ENCODE assay signal across 9 mouse cellular contexts in the genomic region with DNA sequence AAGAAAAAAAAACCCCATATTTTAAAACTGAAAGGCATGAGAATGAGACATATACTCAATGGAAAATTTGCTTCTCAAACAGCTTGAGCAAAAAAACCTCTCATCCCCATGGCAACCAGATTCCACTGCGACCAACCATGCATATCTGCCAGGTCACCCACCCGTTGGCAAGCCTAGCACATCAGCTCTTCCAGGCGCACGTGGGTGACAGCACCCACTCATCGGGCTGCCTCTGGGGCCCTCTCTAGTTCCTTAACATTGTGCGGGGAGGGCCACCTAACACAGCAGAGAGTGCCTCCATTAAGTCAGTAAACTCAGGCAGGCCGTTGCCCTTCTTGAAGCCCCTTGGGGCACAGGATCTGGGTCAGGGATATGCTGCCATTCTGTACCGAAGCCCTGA. TPM values are rescaled to one million over a fixed set of nuclear protein-coding genes. Genes with fewer than 3 reads are reported as not detected.
DNase-seq lines count a peak whose midpoint lies in the region; ATAC-seq and TF ChIP-seq lines count a peak whose summit lies in the region.
"Had no signal": no experiment of that assay in that cellular context is flagged by ENCODE, and none has a peak within 500 bp of the region (broad histone marks: within the 10 kb centered on the region; RNA-seq: fewer than 3 reads in every experiment).

No protein-coding gene starts in this region.

- no peaks in the 10 kb centered on the region for H3K9me3 ChIP-seq in forebrain, embryonic 14.5 days (replicated peaks; ENCODE audit: control insufficient read depth, low read length)
- no peaks in the 10 kb centered on the region for H3K9me3 ChIP-seq in forebrain, embryonic 10.5 days
- no peaks in the 10 kb centered on the region for H3K9me3 ChIP-seq in neural tube, embryonic 15.5 days (replicated peaks)
- H3K9me3 ChIP-seq: limb, embryonic 15.5 days had no signal

- H3K4me3 ChIP-seq in forebrain, embryonic 14.5 days (ENCODE audit: low read depth, low read length): no peak overlapping the region
- no peak overlapping the region for H3K4me3 ChIP-seq in forebrain, embryonic 10.5 days
- no peak overlapping the region for H3K4me3 ChIP-seq in cortical plate, adult 2 months (ENCODE audit: insufficient read depth, low read length)
- no peak overlapping the region for H3K4me3 ChIP-seq in neural tube, embryonic 15.5 days (replicated peaks)
- H3K4me3 ChIP-seq: limb, embryonic 15.5 days had no signal

- no peak overlapping the region for H3K4me2 ChIP-seq in forebrain, embryonic 14.5 days (ENCODE audit: low read length)
- no peak overlapping the region for H3K4me2 ChIP-seq in neural tube, embryonic 15.5 days
- H3K4me2 ChIP-seq: limb, embryonic 15.5 days had no signal

- no peak overlapping the region for H3K9ac ChIP-seq in forebrain, embryonic 14.5 days (ENCODE audit: low read length)
- no peak overlapping the region for H3K9ac ChIP-seq in neural tube, embryonic 15.5 days (replicated peaks)
- H3K9ac ChIP-seq: limb, embryonic 15.5 days had no signal

- H3K27me3 ChIP-seq in forebrain, embryonic 14.5 days (replicated peaks; ENCODE audit: control insufficient read depth, insufficient read depth, low read length): no peaks in the 10 kb centered on the region
- no peaks in the 10 kb centered on the region for H3K27me3 ChIP-seq in forebrain, embryonic 10.5 days (ENCODE audit: poor library complexity, severe bottlenecking)
- H3K27me3 ChIP-seq in neural tube, embryonic 15.5 days (replicated peaks): no peaks in the 10 kb centered on the region
- H3K27me3 ChIP-seq: limb, embryonic 15.5 days had no signal

- peak; percentile 57 for DNase-seq in forebrain, embryonic 14.5 days (ENCODE audit: low spot score)
- no peak for DNase-seq in forebrain, embryonic 10.5 days (ENCODE audit: extremely low spot score, low spot score)
- DNase-seq in layer of hippocampus, adult 8-10 months (ENCODE audit: low spot score in 2 of 2): peak; percentile 90 to 91
- no peak for DNase-seq in ovary, postnatal 10 days (ENCODE audit: low spot score)
- DNase-seq in embryo, embryonic 10 days (ENCODE audit: low spot score): no peak
- no peak for DNase-seq in gastrocnemius, postnatal 36 days

- ATAC-seq in forebrain, embryonic 14.5 days: peak; percentile 41; the same call in 1 of the 2 replicates
- peak; percentile 42 for ATAC-seq in neural tube, embryonic 15.5 days (ENCODE audit: low FRiP score)

- 0 out of 2 replicates have a peak, but pooled peaks have one; percentile 27 for TF ChIP-seq POLR2A in cortical plate, adult 2 months (IDR thresholded peaks at IDR 0.05; ENCODE audit: extremely low read depth, insufficient read depth, low read length)

- H3K27ac ChIP-seq in forebrain, embryonic 14.5 days (ENCODE audit: low read depth, low read length): no peak overlapping the region
- H3K27ac ChIP-seq in forebrain, embryonic 10.5 days: no peak overlapping the region
- H3K27ac ChIP-seq in cortical plate, adult 2 months (ENCODE audit: insufficient read depth, low read length): peak overlapping the region; percentile 48
- H3K27ac ChIP-seq in neural tube, embryonic 15.5 days (replicated peaks): no peak overlapping the region
- H3K27ac ChIP-seq: limb, embryonic 15.5 days had no signal

- no peaks in the 10 kb centered on the region for H3K4me1 ChIP-seq in forebrain, embryonic 14.5 days (ENCODE audit: control insufficient read depth, insufficient read depth, low read length)
- peaks cover 14% of the 10 kb centered on the region for H3K4me1 ChIP-seq in forebrain, embryonic 10.5 days
- H3K4me1 ChIP-seq in cortical plate, adult 2 months (ENCODE audit: control insufficient read depth, insufficient read depth, low read length): peaks cover 12% of the 10 kb centered on the region
- peaks cover 7% of the 10 kb centered on the region; the same call in 1 of the 2 replicates for H3K4me1 ChIP-seq in neural tube, embryonic 15.5 days

- no peak for TF ChIP-seq CTCF in cortical plate, adult 2 months (IDR thresholded peaks at IDR 0.05; ENCODE audit: extremely low read depth, insufficient read depth, low read length)

- 70% methylated on average over 8 of the region's 8 CpGs for WGBS in forebrain, embryonic 14.5 days
- 82% methylated on average over 8 of the region's 8 CpGs for WGBS in forebrain, embryonic 10.5 days
- 42% methylated on average over 8 of the region's 8 CpGs for WGBS in neural tube, embryonic 15.5 days

- peaks cover 5% of the 10 kb centered on the region; the same call in 1 of the 2 replicates for H3K36me3 ChIP-seq in forebrain, embryonic 14.5 days (ENCODE audit: control insufficient read depth, insufficient read depth, low read length)
- H3K36me3 ChIP-seq in forebrain, embryonic 10.5 days (replicated peaks): peaks cover 5% of the 10 kb centered on the region; the same call in 1 of the 2 replicates
- H3K36me3 ChIP-seq in neural tube, embryonic 15.5 days: no peaks in the 10 kb centered on the region
- H3K36me3 ChIP-seq: limb, embryonic 15.5 days had no signal

- intact Hi-C loops in gastrocnemius, postnatal 36 days (cut with DNase I): no loop called here

RNA-seq across cellular contexts. Expression of a gene that starts 24.9 kb away (rescaled TPM):
- 0.05 and 0.09 TPM in 2 replicates for polyA plus RNA-seq in forebrain, embryonic 14.5 days (2014; fragmentation: Nextera tagmentation; extraction: Ambion mirVana)
- 0.76 and 1.1 TPM in 2 replicates for polyA plus RNA-seq in forebrain, embryonic 10.5 days (2016; fragmentation: Nextera tagmentation; extraction: Ambion mirVana)
- polyA plus RNA-seq in cortical plate, adult 2 months (2012; rRNA removed): 0.13 and 0.23 TPM in 2 replicates
- total RNA-seq in layer of hippocampus, adult 8-10 months (2022): under 1 TPM; 0.24 to 0.60 (median 0.43) TPM
- polyA plus RNA-seq in neural tube, embryonic 15.5 days (2015; fragmentation: Nextera tagmentation; extraction: Ambion mirVana): 0.73 and 0.78 TPM in 2 replicates
- total RNA-seq in gastrocnemius, postnatal 36 days (2021): 1 to 10 TPM; 6.6 to 6.8 TPM

Comparison
In these comparisons a context has a peak if more than half of its experiments do, and no peak if none do; other contexts are left out.
1. DNase-seq: peak in forebrain, embryonic 14.5 days (single experiment) and layer of hippocampus, adult 8-10 months (2 of 2); none in forebrain, embryonic 10.5 days (single experiment), ovary, postnatal 10 days (single experiment), embryo, embryonic 10 days (single experiment) and gastrocnemius, postnatal 36 days (0 of 2).